Mouse (Mus musculus) midbrain, embryonic 10.5 days (tissue): Measurements from ENCODE around the gene Ttc9b. TPM values are rescaled to one million over a fixed set of nuclear protein-coding genes. Genes with fewer than 3 reads are reported as not detected.

Source experiments
- DNase-seq: peaks from one replicate; pipeline ENCODE4 v3.0.0-alpha.2; 2017; ENCODE audit warnings: low spot score
- H3K27ac ChIP-seq: fragments of 300-500 bp; sonication (generic); replicated peaks from 2 replicates; pipeline ENCODE4 v1.5.1; 2016; ENCODE audit warnings: mild to moderate bottlenecking
- H3K27me3 ChIP-seq: fragments of 300-500 bp; sonication (generic); 2 replicates; pipeline ENCODE4 v1.6.1; 2016; ENCODE audit warnings: low read depth, mild to moderate bottlenecking; ENCODE audit not compliant: poor library complexity, severe bottlenecking
- H3K36me3 ChIP-seq: fragments of 300-500 bp; sonication (generic); 2 replicates; pipeline ENCODE4 v1.6.1; 2016; ENCODE audit warnings: mild to moderate bottlenecking, moderate library complexity
- H3K4me1 ChIP-seq: fragments of 300-500 bp; sonication (generic); 2 replicates; pipeline ENCODE4 v1.6.1; 2016
- H3K4me3 ChIP-seq: fragments of 300-500 bp; sonication (generic); 2 replicates; pipeline ENCODE4 v1.5.1; 2016; ENCODE audit warnings: mild to moderate bottlenecking, moderate library complexity
- H3K9me3 ChIP-seq: fragments of 300-500 bp; sonication (generic); replicated peaks from 2 replicates; pipeline ENCODE4 v1.6.1; 2016; ENCODE audit warnings: mild to moderate bottlenecking
- WGBS: fragments of 180-500 bp; shearing (Covaris S2); methylation state at CpG from one replicate; pipeline ENCODE4 v1.1.7; 2016; 5-methylcytosine and 5-hydroxymethylcytosine counted together
- polyA plus RNA-seq: library from polyadenylated mRNA; unstranded; fragments of >200 nt; fragmentation: Nextera tagmentation; extraction: Ambion mirVana; gene quantifications from 2 replicates; pipeline ENCODE4 v1.2.1, GENCODE M21; 2016

The Ttc9b gene
- polyA plus RNA-seq, 1 experiment from 2014 or later, result 2.6 TPM

- WGBS, result under 1% methylated on average over 31 of the region's 31 CpGs
- Histone ChIP-seq H3K4me3 (peak within 1 kb of the TSS; percentile 99), H3K27ac (peak within 1 kb of the TSS; percentile 96), H3K4me1 (peaks cover 32% of the 10 kb centered on the region), H3K27me3 (no peaks in the 10 kb centered on the region), H3K36me3 (peaks cover 23% of the 10 kb centered on the region), H3K9me3 (no peaks in the 10 kb centered on the region)
- peak; percentile 95 for DNase-seq
Measured at GRCm38 (mm10) chr7:27674522-27675221, 21.0 kb downstream of the Ttc9b start, which contains the start of gene Map3k10. Gene Map3k10 (minus strand): TSS chr7:27674598.

GRCm38 (mm10) chr7:27675222-27675612 lies 21.5 kb downstream of the Ttc9b start:
- H3K4me1 ChIP-seq, result peaks cover 32% of the 10 kb centered on the region
- no peaks in the 10 kb centered on the region for H3K27me3 ChIP-seq
- H3K4me3 ChIP-seq, result peak overlapping the region; percentile 99
- H3K27ac ChIP-seq, result peak overlapping the region; percentile 96
- H3K36me3 ChIP-seq, result peaks cover 19% of the 10 kb centered on the region
- no peaks in the 10 kb centered on the region for H3K9me3 ChIP-seq
- 30% methylated on average over 14 of the region's 14 CpGs for WGBS
- DNase-seq, result no peak

DNA sequence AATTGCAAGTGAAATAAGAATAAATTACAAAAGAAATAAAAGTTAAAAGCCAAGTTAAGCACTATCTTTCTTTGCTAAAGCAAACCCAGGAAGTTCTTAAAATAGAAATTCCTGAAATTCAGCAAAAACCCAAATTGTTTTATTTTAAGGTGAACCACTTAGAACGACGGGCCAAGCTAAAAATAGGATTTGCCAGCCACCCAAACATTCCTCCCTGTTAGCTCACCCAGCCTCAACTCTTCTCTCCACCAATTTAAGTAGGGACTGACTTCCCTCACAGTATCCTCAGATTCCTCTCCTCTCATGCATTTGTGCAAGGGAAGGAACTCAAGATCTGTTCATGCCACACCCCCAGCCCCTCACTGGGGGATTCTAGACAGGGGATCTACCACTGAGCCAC lies 29.5 kb downstream of the Ttc9b start:
- no peaks in the 10 kb centered on the region for H3K9me3 ChIP-seq
- no peaks in the 10 kb centered on the region for H3K27me3 ChIP-seq
- WGBS, result 76% methylated on average over 2 of the region's 2 CpGs
- H3K27ac ChIP-seq, result no peak overlapping the region
- H3K36me3 ChIP-seq, result no peaks in the 10 kb centered on the region
- H3K4me1 ChIP-seq, result peaks cover 7% of the 10 kb centered on the region
- no peak overlapping the region for H3K4me3 ChIP-seq
- DNase-seq, result no peak

DNA sequence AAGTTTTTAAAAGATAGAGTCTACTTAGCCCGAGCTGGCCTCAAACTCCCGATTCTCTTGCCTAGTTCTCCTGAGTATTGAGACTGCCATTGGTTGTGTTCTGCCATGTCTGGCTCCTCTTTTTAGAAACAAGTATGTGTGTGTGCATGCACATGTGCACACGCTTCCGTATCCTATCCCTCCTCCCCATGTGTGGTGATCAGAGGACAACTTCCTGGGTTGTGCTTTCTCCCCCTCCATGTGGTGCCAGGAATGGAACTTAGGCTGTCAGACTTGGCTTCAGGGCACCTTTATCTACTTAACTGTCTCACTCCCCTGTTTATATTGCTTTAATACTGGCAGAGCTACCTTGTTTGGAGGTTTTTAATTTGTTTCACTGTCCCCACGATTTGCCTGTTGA lies 31.5 kb downstream of the Ttc9b start:
- H3K4me3 ChIP-seq, result peak overlapping the region; percentile 30
- H3K27me3 ChIP-seq, result no peaks in the 10 kb centered on the region
- H3K27ac ChIP-seq, result peak overlapping the region; percentile 10; the same call in 1 of the 2 replicates
- no peaks in the 10 kb centered on the region for H3K9me3 ChIP-seq
- 37% methylated on average over 5 of the region's 5 CpGs for WGBS
- no peaks in the 10 kb centered on the region for H3K36me3 ChIP-seq
- H3K4me1 ChIP-seq, result peaks cover 20% of the 10 kb centered on the region
- DNase-seq, result no peak

- H3K27me3 ChIP-seq, result no peaks in the 10 kb centered on the region
- no peaks in the 10 kb centered on the region for H3K36me3 ChIP-seq
- no peak for DNase-seq
- peak overlapping the region; percentile 30 for H3K4me3 ChIP-seq
- H3K4me1 ChIP-seq, result peaks cover 23% of the 10 kb centered on the region
- H3K9me3 ChIP-seq, result no peaks in the 10 kb centered on the region
- WGBS, result 2% methylated on average over 6 of the region's 6 CpGs
- H3K27ac ChIP-seq, result peak overlapping the region; percentile 10; the same call in 1 of the 2 replicates
Measured at GRCm38 (mm10) chr7:27685681-27686080, 32.0 kb downstream of the Ttc9b start.

- H3K4me3 ChIP-seq, result no peak overlapping the region
- no peak for DNase-seq
- no peaks in the 10 kb centered on the region for H3K36me3 ChIP-seq
- 75% methylated on average over 1 of the region's 1 CpGs for WGBS
- H3K9me3 ChIP-seq, result no peaks in the 10 kb centered on the region
- H3K4me1 ChIP-seq, result peaks cover 23% of the 10 kb centered on the region
- no peaks in the 10 kb centered on the region for H3K27me3 ChIP-seq
- H3K27ac ChIP-seq, result no peak overlapping the region
Measured at GRCm38 (mm10) chr7:27687043-27687442, 33.3 kb downstream of the Ttc9b start.

GRCm38 (mm10) chr7:27687836-27688235 lies 34.1 kb downstream of the Ttc9b start:
- Histone ChIP-seq H3K27ac (no peak overlapping the region), H3K27me3 (no peaks in the 10 kb centered on the region), H3K36me3 (no peaks in the 10 kb centered on the region), H3K9me3 (no peaks in the 10 kb centered on the region), H3K4me3 (peak overlapping the region; percentile 57; the same call in 1 of the 2 replicates), H3K4me1 (peaks cover 23% of the 10 kb centered on the region)
- DNase-seq, result no peak
- WGBS, result 75% methylated on average over 3 of the region's 3 CpGs

DNA sequence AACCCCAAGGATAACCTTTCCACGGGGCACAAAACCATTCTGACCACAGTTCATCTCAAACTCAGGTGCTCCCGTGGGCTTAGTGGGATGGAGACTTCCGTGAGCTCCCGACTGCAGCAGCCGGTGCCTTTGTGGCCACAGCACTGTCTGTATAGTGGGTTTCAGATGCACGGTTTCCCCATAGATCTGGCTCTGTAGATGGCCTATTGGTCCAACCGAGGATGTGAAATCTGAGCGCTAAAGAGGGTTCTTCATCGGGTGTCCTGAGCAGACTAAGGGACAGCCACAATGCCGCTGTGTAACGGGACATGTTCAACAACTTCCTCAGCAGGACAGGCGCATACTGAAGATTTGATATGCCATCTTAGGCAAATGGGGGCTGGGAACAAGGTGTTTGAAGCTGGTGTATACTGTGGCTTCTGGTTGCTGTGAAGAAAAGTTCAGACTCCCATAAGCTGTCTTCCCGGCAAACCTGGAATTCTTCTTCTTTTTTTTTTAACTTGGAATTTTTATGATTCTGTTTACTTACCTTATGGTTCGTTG lies 34.6 kb downstream of the Ttc9b start:
- Histone ChIP-seq H3K27me3 (no peaks in the 10 kb centered on the region), H3K27ac (peak overlapping the region; percentile 86), H3K9me3 (no peaks in the 10 kb centered on the region), H3K4me3 (peak overlapping the region; percentile 57), H3K36me3 (no peaks in the 10 kb centered on the region), H3K4me1 (peaks cover 23% of the 10 kb centered on the region)
- no peak for DNase-seq
- 50% methylated on average over 14 of the region's 14 CpGs for WGBS

- no peaks in the 10 kb centered on the region for H3K9me3 ChIP-seq
- DNase-seq, result peak; percentile 88
- under 1% methylated on average over 19 of the region's 19 CpGs for WGBS
- peak within 1 kb of the TSS; percentile 57 for H3K4me3 ChIP-seq
- no peaks in the 10 kb centered on the region for H3K27me3 ChIP-seq
- peak within 1 kb of the TSS; percentile 86 for H3K27ac ChIP-seq
- peaks cover 23% of the 10 kb centered on the region for H3K4me1 ChIP-seq
- peaks cover 3% of the 10 kb centered on the region for H3K36me3 ChIP-seq
Measured at GRCm38 (mm10) chr7:27688815-27689612, 35.3 kb downstream of the Ttc9b start, which contains the start of gene Zfp607b. Gene Zfp607b (plus strand): TSS chr7:27689340.

DNA sequence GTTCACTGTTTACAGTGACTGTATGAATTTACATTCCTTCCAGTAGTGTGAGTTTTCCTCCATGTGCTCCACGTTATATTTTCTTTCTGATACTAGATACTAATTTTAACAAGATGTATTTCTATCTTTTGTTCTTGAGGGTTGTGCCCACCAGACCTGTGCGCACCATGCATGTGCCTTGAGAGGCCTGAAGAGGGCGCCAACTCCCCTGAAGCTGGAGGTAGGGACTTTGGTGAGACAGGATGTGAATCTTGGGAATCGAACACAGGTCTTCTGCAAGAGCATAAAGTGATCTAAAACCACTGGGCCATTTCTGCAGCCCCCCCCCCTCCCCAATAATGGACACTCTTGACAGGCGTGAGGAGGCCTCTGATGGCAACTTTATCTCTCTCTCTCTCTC lies 37.4 kb downstream of the Ttc9b start:
- DNase-seq, result peak; percentile 50
- H3K36me3 ChIP-seq, result peaks cover 16% of the 10 kb centered on the region
- no peaks in the 10 kb centered on the region for H3K27me3 ChIP-seq
- H3K4me3 ChIP-seq, result no peak overlapping the region
- no peaks in the 10 kb centered on the region for H3K9me3 ChIP-seq
- H3K4me1 ChIP-seq, result peaks cover 19% of the 10 kb centered on the region
- no peak overlapping the region for H3K27ac ChIP-seq
- 35% methylated on average over 5 of the region's 5 CpGs for WGBS

GRCm38 (mm10) chr7:27696711-27697110 lies 43.0 kb downstream of the Ttc9b start:
- WGBS, result 25% methylated on average over 3 of the region's 3 CpGs
- DNase-seq, result no peak
- Histone ChIP-seq H3K4me1 (no peaks in the 10 kb centered on the region), H3K36me3 (peaks cover 22% of the 10 kb centered on the region), H3K27me3 (no peaks in the 10 kb centered on the region), H3K27ac (no peak overlapping the region), H3K9me3 (no peaks in the 10 kb centered on the region), H3K4me3 (no peak overlapping the region)
